Mouse (Mus musculus): Measurements from ENCODE around the gene Fam102b. TPM values are rescaled to one million over a fixed set of nuclear protein-coding genes. Genes with fewer than 3 reads are reported as not detected.

Fam102b gene
- polyA plus RNA-seq, 1 experiment: 7.3 TPM

DNA sequence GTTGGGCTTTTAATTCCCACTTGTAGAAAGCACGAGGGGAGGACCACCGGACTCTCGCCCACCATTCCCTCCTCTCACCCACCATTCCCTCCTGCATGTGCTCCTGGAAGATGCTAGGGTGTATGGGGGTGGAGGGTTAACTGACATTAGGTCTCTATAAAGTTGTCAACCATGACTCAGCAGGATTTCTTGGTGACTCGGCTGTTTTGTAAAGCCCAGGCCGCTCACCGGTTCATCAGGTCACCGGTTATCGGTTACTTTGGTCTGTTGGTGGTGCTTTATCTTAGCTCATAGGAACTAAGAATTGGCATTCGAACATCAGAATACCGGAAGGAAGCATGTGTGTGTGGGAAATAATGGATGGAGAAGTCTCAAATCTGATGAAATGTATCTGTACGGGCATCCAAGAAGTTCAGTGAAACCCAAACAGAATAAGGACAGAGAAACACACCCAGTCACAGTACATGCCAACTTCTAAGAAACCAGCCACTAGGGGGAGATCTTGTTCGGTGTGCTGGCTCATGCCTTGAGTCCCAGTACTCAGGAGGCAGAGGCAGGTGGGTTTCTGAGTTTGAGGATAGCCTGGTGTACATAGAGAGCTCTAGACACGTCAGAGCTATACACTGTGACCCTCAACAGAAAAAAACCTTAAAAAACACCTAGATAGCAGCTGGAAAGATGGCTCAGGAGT, 49.9 kb downstream of the Fam102b start:
- Histone ChIP-seq H3K9me3 (replicated peaks; ENCODE audit: control insufficient read depth, insufficient read depth, low read length, poor library complexity, severe bottlenecking) (no peaks in the 10 kb centered on the region; the same call in 1 of the 2 replicates), H3K4me1 (ENCODE audit: control insufficient read depth, insufficient read depth, low read length) (no peaks in the 10 kb centered on the region), H3K27ac (ENCODE audit: insufficient read depth, low read length) (no peak overlapping the region), H3K36me3 (ENCODE audit: control insufficient read depth, insufficient read depth, low read length, poor library complexity, severe bottlenecking) (no peaks in the 10 kb centered on the region), H3K4me3 (ENCODE audit: low read depth, low read length) (no peak overlapping the region), H3K27me3 (ENCODE audit: control insufficient read depth, insufficient read depth, low read length, poor library complexity, severe bottlenecking) (no peaks in the 10 kb centered on the region), H3K9ac (ENCODE audit: low read depth, poor library complexity, severe bottlenecking) (no peak overlapping the region)
- TF ChIP-seq CTCF (IDR thresholded peaks at IDR 0.05; ENCODE audit: low read depth, low read length): peak; percentile 22
- TF ChIP-seq EP300 (IDR thresholded peaks at IDR 0.05; ENCODE audit: insufficient read depth, low read depth, low read length): no peak
- TF ChIP-seq POLR2A (IDR thresholded peaks at IDR 0.05; ENCODE audit: insufficient read depth, low read length): no peak

GRCm38 (mm10) chr3:108974920-108975485, 52.4 kb downstream of the Fam102b start:
- Histone ChIP-seq H3K9me3 (replicated peaks; ENCODE audit: control insufficient read depth, insufficient read depth, low read length, poor library complexity, severe bottlenecking) (no peaks in the 10 kb centered on the region; the same call in 1 of the 2 replicates), H3K27me3 (ENCODE audit: control insufficient read depth, insufficient read depth, low read length, poor library complexity, severe bottlenecking) (no peaks in the 10 kb centered on the region), H3K9ac (ENCODE audit: low read depth, poor library complexity, severe bottlenecking) (no peak overlapping the region), H3K4me1 (ENCODE audit: control insufficient read depth, insufficient read depth, low read length) (no peaks in the 10 kb centered on the region), H3K27ac (ENCODE audit: insufficient read depth, low read length) (no peak overlapping the region), H3K4me3 (ENCODE audit: low read depth, low read length) (no peak overlapping the region), H3K36me3 (ENCODE audit: control insufficient read depth, insufficient read depth, low read length, poor library complexity, severe bottlenecking) (no peaks in the 10 kb centered on the region)
- TF ChIP-seq CTCF (IDR thresholded peaks at IDR 0.05; ENCODE audit: low read depth, low read length): no peak

DNA sequence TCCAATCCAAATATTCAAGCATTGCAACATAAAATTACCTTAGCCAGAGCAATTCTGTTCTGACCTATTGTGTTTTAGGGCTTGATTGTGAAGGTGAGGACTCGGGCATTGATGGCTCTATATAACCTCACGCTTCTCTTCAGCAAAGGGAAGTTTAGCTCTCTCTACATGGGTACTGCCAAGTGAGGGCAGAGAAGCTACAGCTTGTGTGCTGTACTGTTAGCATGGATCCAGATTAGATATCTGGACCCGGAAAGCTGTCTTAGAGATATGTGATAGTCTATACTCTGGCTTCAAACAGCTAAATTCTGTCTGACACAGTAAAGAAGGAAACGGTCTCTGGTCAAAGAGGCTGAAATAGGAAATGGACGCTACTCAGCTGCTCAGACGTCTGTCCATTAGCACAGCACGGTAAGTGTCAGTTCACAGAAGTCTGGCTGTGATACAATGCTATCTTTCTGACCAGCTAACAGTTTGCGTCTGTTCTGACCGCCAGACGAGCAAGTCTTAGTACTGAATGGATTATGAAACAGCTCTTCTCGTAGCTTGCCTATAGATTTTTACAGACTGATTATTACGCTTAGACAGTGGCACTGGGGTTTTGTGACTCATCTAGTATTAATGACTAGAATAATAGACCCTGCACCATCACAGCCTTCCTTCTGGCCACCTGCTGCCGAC, 53.3 kb downstream of the Fam102b start:
- H3K9me3 ChIP-seq (replicated peaks; ENCODE audit: control insufficient read depth, insufficient read depth, low read length, poor library complexity, severe bottlenecking): no peaks in the 10 kb centered on the region; the same call in 1 of the 2 replicates
- no peaks in the 10 kb centered on the region for H3K4me1 ChIP-seq (ENCODE audit: control insufficient read depth, insufficient read depth, low read length)
- H3K27me3 ChIP-seq (ENCODE audit: control insufficient read depth, insufficient read depth, low read length, poor library complexity, severe bottlenecking): no peaks in the 10 kb centered on the region
- no peaks in the 10 kb centered on the region for H3K36me3 ChIP-seq (ENCODE audit: control insufficient read depth, insufficient read depth, low read length, poor library complexity, severe bottlenecking)
- no peak overlapping the region for H3K9ac ChIP-seq (ENCODE audit: low read depth, poor library complexity, severe bottlenecking)
- H3K4me3 ChIP-seq (ENCODE audit: low read depth, low read length): no peak overlapping the region
- H3K27ac ChIP-seq (ENCODE audit: insufficient read depth, low read length): no peak overlapping the region
- TF ChIP-seq CTCF (IDR thresholded peaks at IDR 0.05; ENCODE audit: low read depth, low read length) (no peak), POLR2A (IDR thresholded peaks at IDR 0.05; ENCODE audit: insufficient read depth, low read length) (no peak), EP300 (IDR thresholded peaks at IDR 0.05; ENCODE audit: insufficient read depth, low read depth, low read length) (no peak)

DNA sequence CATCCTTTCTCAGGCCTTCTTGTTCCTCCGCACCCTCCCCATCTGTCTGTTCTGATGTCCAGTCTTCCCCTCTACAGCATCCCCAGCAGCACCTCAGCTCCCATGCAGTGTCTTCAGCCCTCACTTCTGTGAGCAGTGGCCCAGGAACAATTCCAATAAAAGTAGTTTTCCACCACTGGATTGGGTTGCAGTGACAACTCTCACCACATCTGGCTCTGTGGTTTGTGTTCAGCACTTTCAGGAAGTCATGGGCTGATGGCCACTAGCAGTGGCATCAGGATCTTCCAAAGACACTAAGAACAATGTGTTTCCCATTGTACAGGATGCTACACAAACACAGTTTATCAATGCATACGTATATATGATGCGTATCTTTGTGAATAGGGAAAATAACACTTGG, 61.4 kb downstream of the Fam102b start:
- Histone ChIP-seq H3K9ac (ENCODE audit: low read depth, poor library complexity, severe bottlenecking) (no peak overlapping the region), H3K27me3 (ENCODE audit: control insufficient read depth, insufficient read depth, low read length, poor library complexity, severe bottlenecking) (no peaks in the 10 kb centered on the region), H3K9me3 (replicated peaks; ENCODE audit: control insufficient read depth, insufficient read depth, low read length, poor library complexity, severe bottlenecking) (no peaks in the 10 kb centered on the region), H3K27ac (ENCODE audit: insufficient read depth, low read length) (no peak overlapping the region), H3K4me3 (ENCODE audit: low read depth, low read length) (no peak overlapping the region), H3K4me1 (ENCODE audit: control insufficient read depth, insufficient read depth, low read length) (no peaks in the 10 kb centered on the region), H3K36me3 (ENCODE audit: control insufficient read depth, insufficient read depth, low read length, poor library complexity, severe bottlenecking) (no peaks in the 10 kb centered on the region)
- TF ChIP-seq EP300 (IDR thresholded peaks at IDR 0.05; ENCODE audit: insufficient read depth, low read depth, low read length) (no peak), CTCF (IDR thresholded peaks at IDR 0.05; ENCODE audit: low read depth, low read length) (no peak), POLR2A (IDR thresholded peaks at IDR 0.05; ENCODE audit: insufficient read depth, low read length) (no peak)

- TF ChIP-seq POLR2A (IDR thresholded peaks at IDR 0.05; ENCODE audit: insufficient read depth, low read length): no peak
- no peak for TF ChIP-seq EP300 (IDR thresholded peaks at IDR 0.05; ENCODE audit: insufficient read depth, low read depth, low read length)
- peak; percentile 45 for TF ChIP-seq CTCF (IDR thresholded peaks at IDR 0.05; ENCODE audit: low read depth, low read length)
- no peaks in the 10 kb centered on the region for H3K27me3 ChIP-seq (ENCODE audit: control insufficient read depth, insufficient read depth, low read length, poor library complexity, severe bottlenecking)
These were observed 62.9 kb downstream of the Fam102b start for GRCm38 (mm10) chr3:108964361-108965044.

More at GRCm38 (mm10) chr3:108964361-108965044, 62.9 kb downstream of the Fam102b start:
- Histone ChIP-seq H3K9me3 (replicated peaks; ENCODE audit: control insufficient read depth, insufficient read depth, low read length, poor library complexity, severe bottlenecking) (no peaks in the 10 kb centered on the region), H3K36me3 (ENCODE audit: control insufficient read depth, insufficient read depth, low read length, poor library complexity, severe bottlenecking) (no peaks in the 10 kb centered on the region), H3K9ac (ENCODE audit: low read depth, poor library complexity, severe bottlenecking) (no peak overlapping the region), H3K27ac (ENCODE audit: insufficient read depth, low read length) (no peak overlapping the region), H3K4me3 (ENCODE audit: low read depth, low read length) (no peak overlapping the region), H3K4me1 (ENCODE audit: control insufficient read depth, insufficient read depth, low read length) (no peaks in the 10 kb centered on the region)

Measured in ES-Bruce4 (cell line).